Mouse (Mus musculus) neural tube, embryonic 13.5 days (tissue): ENCODE data around the gene Vps26a. TPM values are rescaled to one million over a fixed set of nuclear protein-coding genes. Genes with fewer than 3 reads are reported as not detected.
"Not testable (repeated sequence)": the region's sequence is repeated elsewhere in the genome, so short reads cannot be mapped to it uniquely, and the experiment has no call there.

Experiments
- ATAC-seq: fragments of 200-750 bp; cut with Nextera tagmentation; 2 replicates; pipeline ENCODE4 v1.8.0; 2017; ENCODE audit warnings: low read depth, mild to moderate bottlenecking, moderate TSS enrichment, moderate library complexity
- H3K27ac ChIP-seq: fragments of 300-500 bp; sonication (generic); replicated peaks from 2 replicates; pipeline ENCODE4 v1.5.1; 2015; ENCODE audit warnings: moderate library complexity, mild to moderate bottlenecking, inconsistent platforms
- H3K27me3 ChIP-seq: fragments of 300-500 bp; sonication (generic); 2 replicates; pipeline ENCODE4 v1.6.1; 2015; ENCODE audit warnings: mild to moderate bottlenecking, inconsistent platforms
- H3K36me3 ChIP-seq: fragments of 300-500 bp; sonication (generic); 2 replicates; pipeline ENCODE4 v1.6.1; 2015; ENCODE audit warnings: mild to moderate bottlenecking, inconsistent platforms
- H3K4me1 ChIP-seq: fragments of 300-500 bp; sonication (generic); replicated peaks from 2 replicates; pipeline ENCODE4 v1.6.1; 2015; ENCODE audit warnings: inconsistent platforms
- H3K4me2 ChIP-seq: fragments of 300-500 bp; sonication (generic); 2 replicates; pipeline ENCODE4 v1.6.1; 2015; ENCODE audit warnings: inconsistent platforms, mild to moderate bottlenecking, moderate library complexity
- H3K4me3 ChIP-seq: fragments of 300-500 bp; sonication (generic); 2 replicates; pipeline ENCODE4 v1.5.1; 2015; ENCODE audit warnings: mild to moderate bottlenecking, inconsistent platforms
- H3K9ac ChIP-seq: fragments of 300-500 bp; sonication (generic); 2 replicates; pipeline ENCODE4 v1.6.1; 2015; ENCODE audit warnings: moderate library complexity, mild to moderate bottlenecking, inconsistent platforms
- H3K9me3 ChIP-seq: fragments of 300-500 bp; sonication (generic); 2 replicates; pipeline ENCODE4 v1.6.1; 2016; ENCODE audit warnings: inconsistent platforms
- WGBS: fragments of 180-500 bp; shearing (Covaris S2); methylation state at CpG from one replicate; pipeline ENCODE4 v1.1.7; 2015; 5-methylcytosine and 5-hydroxymethylcytosine counted together
- polyA plus RNA-seq: library from polyadenylated mRNA; unstranded; fragments of >200 nt; fragmentation: Nextera tagmentation; extraction: Ambion mirVana; gene quantifications from 2 replicates; pipeline ENCODE4 v1.2.1, GENCODE M21; 2015

Vps26a gene
- polyA plus RNA-seq, 1 experiment from 2014 or later = 67.0 TPM

GRCm38 (mm10) chr10:62488266-62488665, 1.7 kb upstream of the Vps26a start:
- no peak overlapping the region for H3K4me3 ChIP-seq
- WGBS = 25% methylated on average over 1 of the region's 1 CpGs

DNA sequence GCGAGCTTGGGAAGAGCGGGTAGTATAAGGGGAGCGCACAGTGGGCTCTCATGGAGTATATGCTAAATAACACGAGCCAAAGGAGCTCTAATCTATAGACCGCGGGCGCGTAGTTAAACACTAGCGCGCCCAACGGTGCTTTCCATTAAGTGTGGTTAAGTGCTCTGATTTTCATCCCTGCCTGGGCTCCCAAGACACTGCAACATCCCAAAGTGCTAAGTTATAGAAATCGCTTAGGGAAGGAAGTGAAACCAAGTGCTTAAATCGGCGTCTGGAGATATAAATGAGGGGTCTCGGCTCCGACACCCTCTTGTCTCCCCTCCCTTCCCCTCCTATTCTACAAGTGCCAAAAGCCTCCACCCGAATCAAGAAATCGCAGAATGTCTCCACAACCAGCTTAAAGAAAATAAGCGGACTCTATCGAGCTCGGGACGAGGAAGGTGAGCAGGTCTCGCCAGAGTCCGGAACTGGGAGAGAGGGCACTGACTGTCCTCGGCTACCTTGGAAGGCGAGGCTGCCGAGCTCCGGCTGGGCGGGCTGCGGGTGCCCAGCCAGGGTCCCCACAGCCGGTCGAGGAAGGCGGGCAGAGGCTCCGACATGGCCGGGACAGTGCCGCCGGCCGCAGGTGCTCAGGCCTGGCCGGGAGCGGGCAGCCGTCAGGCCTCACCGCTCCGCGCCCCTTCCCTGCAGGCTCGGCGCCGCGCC, 575 bp downstream of the Vps26a start:
- Histone ChIP-seq H3K4me2 (peak overlapping the region; percentile 78), H3K4me3 (peak overlapping the region; percentile 93), H3K9me3 (no peaks in the 10 kb centered on the region), H3K36me3 (no peaks in the 10 kb centered on the region), H3K4me1 (peaks cover 29% of the 10 kb centered on the region), H3K9ac (peak overlapping the region; percentile 89), H3K27ac (peak overlapping the region; percentile 87), H3K27me3 (no peaks in the 10 kb centered on the region)
- under 1% methylated on average over 43 of the region's 48 CpGs for WGBS
- peak; percentile 86 for ATAC-seq

More at GRCm38 (mm10) chr10:62488266-62488665, 1.7 kb upstream of the Vps26a start:
- no peaks in the 10 kb centered on the region for H3K27me3 ChIP-seq
- H3K9ac ChIP-seq = no peak overlapping the region
- H3K9me3 ChIP-seq = no peaks in the 10 kb centered on the region
- H3K4me2 ChIP-seq = no peak overlapping the region
- H3K4me1 ChIP-seq = peaks cover 24% of the 10 kb centered on the region
- H3K27ac ChIP-seq = no peak overlapping the region
- no peaks in the 10 kb centered on the region for H3K36me3 ChIP-seq
- ATAC-seq = no peak

DNA sequence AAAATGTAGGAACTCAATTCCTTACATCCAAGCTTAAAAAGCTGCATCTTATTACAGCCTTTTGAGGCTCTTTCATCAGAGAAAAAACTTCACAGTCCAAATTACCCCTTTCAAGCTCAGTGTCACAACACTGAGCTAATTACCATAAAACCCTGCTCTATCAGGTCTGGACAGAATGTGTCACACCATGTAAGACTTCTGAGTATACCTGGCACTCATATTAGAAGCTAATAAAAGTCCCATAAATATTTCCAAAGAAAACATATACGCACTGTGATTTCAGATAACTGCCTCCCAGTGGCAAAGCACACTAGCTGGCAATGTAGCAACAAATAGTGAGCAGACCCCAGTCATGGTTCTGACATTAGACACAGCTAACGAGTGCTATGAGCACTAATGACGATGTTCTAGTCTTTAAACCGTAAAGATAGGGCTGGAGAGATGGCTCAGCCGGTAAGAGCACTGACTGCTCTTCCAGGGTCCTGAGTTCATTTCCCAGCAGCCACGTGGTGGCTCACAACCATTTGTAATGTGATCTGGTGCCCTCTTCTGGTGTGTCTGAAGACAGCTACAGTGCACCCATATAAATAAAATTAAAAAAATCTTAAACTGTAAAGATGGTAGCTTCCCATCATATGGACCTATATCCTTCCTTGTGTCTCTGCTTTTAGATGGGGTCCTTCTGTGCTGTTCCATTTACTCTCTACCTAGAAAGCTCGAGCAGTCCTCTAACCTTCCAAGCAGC, 5.3 kb downstream of the Vps26a start:
- no peaks in the 10 kb centered on the region for H3K9me3 ChIP-seq
- no peak overlapping the region for H3K4me3 ChIP-seq
- ATAC-seq = no peak
- H3K9ac ChIP-seq = no peak overlapping the region
- no peak overlapping the region for H3K4me2 ChIP-seq
- 62% methylated on average over 7 of the region's 7 CpGs for WGBS
- peaks cover 4% of the 10 kb centered on the region; the same call in 1 of the 2 replicates for H3K36me3 ChIP-seq
- H3K27ac ChIP-seq = no peak overlapping the region
- peaks cover 25% of the 10 kb centered on the region for H3K4me1 ChIP-seq
- H3K27me3 ChIP-seq = no peaks in the 10 kb centered on the region

DNA sequence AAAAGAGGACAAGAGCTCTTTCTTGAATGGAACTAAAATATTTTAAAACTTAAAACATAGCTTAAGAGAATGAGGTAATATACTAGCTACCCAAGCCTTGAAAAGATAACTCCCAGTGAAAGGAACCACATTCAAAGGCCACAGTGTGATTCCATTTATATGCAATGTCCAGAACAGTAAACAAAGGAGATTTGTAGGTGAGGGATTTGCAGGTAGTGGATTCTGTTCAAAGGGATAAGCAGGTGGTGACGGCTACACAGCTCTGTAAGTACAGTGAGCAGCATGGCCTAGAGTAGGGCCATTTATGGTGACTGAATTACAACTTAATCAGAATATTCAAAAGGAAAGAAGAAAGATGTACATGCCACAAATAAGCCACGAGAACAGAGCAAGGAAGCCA, 9.6 kb downstream of the Vps26a start:
- no peak overlapping the region for H3K4me3 ChIP-seq
- no peaks in the 10 kb centered on the region for H3K9me3 ChIP-seq
- H3K4me2 ChIP-seq = no peak overlapping the region
- no peaks in the 10 kb centered on the region for H3K4me1 ChIP-seq
- H3K36me3 ChIP-seq = peaks cover 7% of the 10 kb centered on the region; the same call in 1 of the 2 replicates
- WGBS = 60% methylated on average over 2 of the region's 2 CpGs
- no peak overlapping the region for H3K27ac ChIP-seq
- no peak overlapping the region for H3K9ac ChIP-seq
- no peak for ATAC-seq
- H3K27me3 ChIP-seq = no peaks in the 10 kb centered on the region

DNA sequence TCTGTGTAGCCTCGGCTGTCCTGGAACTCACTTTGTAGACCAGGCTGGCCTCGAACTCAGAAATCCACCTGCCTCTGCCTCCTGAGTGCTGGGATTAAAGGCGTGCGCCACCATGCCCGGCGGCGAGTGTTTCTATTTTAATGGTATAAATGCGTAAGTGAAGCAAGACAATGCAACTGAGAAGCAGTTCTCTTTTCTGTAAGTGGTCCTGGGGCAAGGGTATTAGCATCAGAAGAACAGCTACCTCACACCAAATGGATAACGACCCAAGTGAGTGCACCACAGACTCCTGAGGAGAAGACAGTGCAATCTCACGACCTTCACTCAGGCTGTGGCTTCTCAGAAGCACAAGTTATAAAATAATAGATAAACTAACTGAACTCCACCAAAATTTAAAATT, 11.7 kb downstream of the Vps26a start:
- no peak overlapping the region for H3K4me2 ChIP-seq
- H3K27ac ChIP-seq = no peak overlapping the region
- H3K4me3 ChIP-seq = no peak overlapping the region
- WGBS = 93% methylated on average over 10 of the region's 10 CpGs
- no peaks in the 10 kb centered on the region for H3K27me3 ChIP-seq
- H3K9me3 ChIP-seq = no peaks in the 10 kb centered on the region
- H3K9ac ChIP-seq = no peak overlapping the region
- H3K4me1 ChIP-seq = no peaks in the 10 kb centered on the region
- peaks cover 7% of the 10 kb centered on the region; the same call in 1 of the 2 replicates for H3K36me3 ChIP-seq
- ATAC-seq = no peak

DNA sequence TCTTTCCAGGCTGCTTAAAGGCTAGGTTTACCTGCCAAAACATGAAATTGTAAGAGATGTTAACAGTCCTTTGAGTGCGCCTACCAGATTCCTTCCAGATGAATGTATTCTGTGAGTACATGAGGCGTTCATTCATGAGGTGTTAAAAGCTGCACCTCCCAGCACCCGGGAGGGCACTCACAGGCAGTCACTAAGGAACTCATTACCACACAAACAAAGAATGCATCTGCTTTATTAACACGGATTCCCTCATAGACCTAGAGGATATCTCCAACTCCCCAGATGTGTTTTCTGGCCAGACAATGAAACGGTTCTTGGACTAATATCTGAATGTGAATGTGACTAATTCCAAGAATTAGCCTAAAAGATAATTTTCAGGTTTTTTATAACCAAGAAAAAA, 15.5 kb downstream of the Vps26a start:
- ATAC-seq = peak; percentile 50; the same call in 1 of the 2 replicates
- Histone ChIP-seq H3K9ac (no peak overlapping the region), H3K9me3 (no peaks in the 10 kb centered on the region), H3K27me3 (no peaks in the 10 kb centered on the region), H3K36me3 (0 out of 2 replicates have a peak, but pooled peaks cover 3% of the 10 kb centered on the region), H3K4me1 (no peaks in the 10 kb centered on the region), H3K27ac (0 out of 2 replicates have a peak overlapping the region, but pooled peaks have one; percentile 29), H3K4me3 (no peak overlapping the region), H3K4me2 (no peak overlapping the region)
- WGBS = 42% methylated on average over 5 of the region's 5 CpGs

GRCm38 (mm10) chr10:62469736-62470135, 16.9 kb downstream of the Vps26a start:
- Histone ChIP-seq H3K4me1 (no peaks in the 10 kb centered on the region), H3K27me3 (no peaks in the 10 kb centered on the region), H3K9ac (no peak overlapping the region), H3K9me3 (no peaks in the 10 kb centered on the region), H3K4me3 (no peak overlapping the region), H3K27ac (no peak overlapping the region), H3K4me2 (no peak overlapping the region), H3K36me3 (no peaks in the 10 kb centered on the region)
- 93% methylated on average over 4 of the region's 4 CpGs for WGBS
- ATAC-seq = no peak

DNA sequence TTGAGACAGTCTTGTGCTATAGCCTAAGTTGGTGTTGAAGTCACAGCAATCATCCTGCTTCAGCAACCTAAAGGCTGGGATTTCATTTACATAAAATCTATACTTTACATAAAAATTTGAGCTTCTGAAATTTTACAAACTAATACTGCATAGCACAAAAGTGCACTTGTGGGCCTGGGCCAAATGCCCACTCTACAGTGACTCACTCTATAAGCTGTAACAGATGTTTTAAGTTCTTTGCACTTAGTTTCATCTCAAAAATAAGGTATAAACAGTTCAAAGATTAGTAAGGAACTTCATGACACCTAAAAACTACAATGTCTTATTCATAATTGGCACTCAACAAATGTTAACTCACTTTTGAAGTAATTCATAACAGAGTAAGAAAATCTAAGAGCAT, 25.3 kb downstream of the Vps26a start:
- Histone ChIP-seq H3K27ac (no peak overlapping the region), H3K4me2 (no peak overlapping the region), H3K27me3 (no peaks in the 10 kb centered on the region), H3K36me3 (peaks cover 62% of the 10 kb centered on the region), H3K4me3 (no peak overlapping the region), H3K9ac (no peak overlapping the region), H3K9me3 (no peaks in the 10 kb centered on the region), H3K4me1 (no peaks in the 10 kb centered on the region)
- ATAC-seq = no peak

DNA sequence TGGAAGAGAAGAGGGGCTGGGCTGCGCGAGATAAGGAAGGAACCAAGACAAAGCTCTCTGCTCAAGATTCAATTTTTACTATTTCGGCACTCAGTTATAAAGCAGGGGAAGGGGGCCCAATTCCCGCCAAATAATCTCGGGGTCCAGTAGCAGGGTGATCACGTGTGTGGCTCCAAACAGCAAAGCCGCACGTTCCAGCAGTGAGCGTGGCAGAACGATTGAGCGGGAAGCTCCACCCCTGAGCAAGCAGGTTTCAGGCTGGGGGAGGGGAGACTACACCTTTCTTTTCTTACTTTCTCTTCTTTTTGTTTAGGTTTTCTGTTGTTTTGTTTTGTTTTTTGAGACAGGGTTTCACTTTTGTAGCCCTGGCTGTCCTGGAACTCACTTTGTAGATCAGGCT, 34.6 kb downstream of the Vps26a start:
- H3K36me3 ChIP-seq = peaks cover 27% of the 10 kb centered on the region
- WGBS = 73% methylated on average over 11 of the region's 11 CpGs
- not testable (repeated sequence) for H3K27me3 ChIP-seq, H3K4me3 ChIP-seq, ATAC-seq, H3K27ac ChIP-seq, H3K4me2 ChIP-seq, H3K9ac ChIP-seq, H3K9me3 ChIP-seq
- peaks cover 21% of the 10 kb centered on the region for H3K4me1 ChIP-seq

DNA sequence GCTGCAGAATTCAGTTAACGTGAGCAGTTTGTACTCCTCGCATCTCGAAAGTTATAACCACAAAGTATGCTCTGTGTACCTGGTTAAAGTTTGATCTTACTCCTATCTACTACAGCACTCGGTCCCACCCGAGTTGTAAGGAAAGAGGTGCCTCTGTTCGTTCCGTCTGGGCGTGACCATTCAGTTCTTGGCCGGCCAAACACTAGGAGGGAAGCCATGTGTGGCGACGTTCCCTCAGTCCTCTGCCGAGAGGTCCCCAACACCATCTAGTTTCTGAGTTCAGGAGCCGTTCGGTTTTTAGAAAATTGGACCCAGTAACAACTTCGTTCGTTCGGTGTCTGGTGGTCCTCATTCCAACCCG, 36.3 kb downstream of the Vps26a start:
- H3K27me3 ChIP-seq = no peaks in the 10 kb centered on the region
- H3K9ac ChIP-seq = peak overlapping the region; percentile 94
- H3K4me2 ChIP-seq = peak overlapping the region; percentile 83
- peaks cover 21% of the 10 kb centered on the region for H3K4me1 ChIP-seq
- no peaks in the 10 kb centered on the region for H3K9me3 ChIP-seq
- peak overlapping the region; percentile 99 for H3K4me3 ChIP-seq
- peak; percentile 19 for ATAC-seq
- H3K36me3 ChIP-seq = peaks cover 28% of the 10 kb centered on the region
- 33% methylated on average over 18 of the region's 18 CpGs for WGBS
- peak overlapping the region; percentile 91 for H3K27ac ChIP-seq

DNA sequence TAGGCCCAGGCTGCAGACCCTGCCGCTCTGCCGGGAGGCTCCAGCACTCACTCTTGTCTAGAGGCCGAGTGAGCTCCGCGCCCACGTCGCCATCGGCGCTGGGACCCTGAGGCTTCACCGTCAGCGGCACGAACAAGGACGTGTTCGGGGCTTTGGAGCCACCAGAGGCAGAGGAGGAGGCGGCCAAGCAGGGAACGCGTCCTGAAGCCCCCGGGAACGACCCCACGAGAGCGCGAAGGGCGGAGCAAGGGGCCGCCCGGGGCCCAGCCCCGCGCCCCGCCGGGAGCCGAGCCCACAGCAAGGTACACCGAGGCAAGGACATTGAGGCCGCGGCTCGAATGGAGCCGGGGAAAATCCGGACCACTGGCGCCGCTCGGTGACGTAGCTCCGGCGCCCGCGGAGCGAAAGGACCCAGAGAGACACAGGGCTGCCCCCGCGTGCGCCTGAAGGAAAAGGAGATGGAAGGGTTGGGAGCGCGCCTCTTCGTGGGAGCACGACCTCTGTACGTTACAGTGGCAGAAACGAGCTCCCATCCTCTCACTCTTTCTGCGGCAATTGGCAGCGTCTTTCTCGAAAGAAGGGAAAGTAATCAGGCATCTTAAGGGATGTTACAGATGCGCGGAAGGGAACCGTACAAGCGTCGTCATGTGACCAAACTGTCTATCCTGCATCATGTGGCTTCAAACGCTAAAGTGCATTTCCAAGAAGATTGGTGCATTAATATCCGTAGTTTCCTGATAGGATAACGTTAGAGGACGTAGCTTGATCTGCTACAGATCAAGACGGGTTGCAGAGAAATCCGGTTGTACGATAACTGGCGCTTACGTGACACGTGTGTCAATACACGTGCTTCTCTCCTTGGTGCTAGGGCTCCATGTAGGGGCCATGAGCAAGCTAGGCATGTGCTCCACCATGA, 37.0 kb downstream of the Vps26a start, which contains the start of the genes 4930507D05Rik and Supv3l1:
Gene 4930507D05Rik, plus strand, starts transcription at position 126 of the 916 bp plus-strand sequence.
Gene Supv3l1, minus strand, starts transcription at position 375 of the 916 bp plus-strand sequence.
- under 1% methylated on average over 66 of the region's 73 CpGs for WGBS
- Histone ChIP-seq H3K9me3 (no peaks in the 10 kb centered on the region), H3K9ac (peak within 1 kb of the TSS; percentile 94), H3K27me3 (no peaks in the 10 kb centered on the region), H3K27ac (peak within 1 kb of the TSS; percentile 91), H3K4me3 (peak within 1 kb of the TSS; percentile 99), H3K4me1 (peaks cover 21% of the 10 kb centered on the region), H3K4me2 (peak within 1 kb of the TSS; percentile 83), H3K36me3 (peaks cover 31% of the 10 kb centered on the region)
- ATAC-seq = peak; percentile 92
